Mouse (Mus musculus): ENCODE measurements at regions not wholly inside any gene's neighbourhood (a gene's known extent, or its start where the extent isn't known, plus 50 kb on each side); places are given as distances from the start of the nearest gene placed in this dataset.

DNA sequence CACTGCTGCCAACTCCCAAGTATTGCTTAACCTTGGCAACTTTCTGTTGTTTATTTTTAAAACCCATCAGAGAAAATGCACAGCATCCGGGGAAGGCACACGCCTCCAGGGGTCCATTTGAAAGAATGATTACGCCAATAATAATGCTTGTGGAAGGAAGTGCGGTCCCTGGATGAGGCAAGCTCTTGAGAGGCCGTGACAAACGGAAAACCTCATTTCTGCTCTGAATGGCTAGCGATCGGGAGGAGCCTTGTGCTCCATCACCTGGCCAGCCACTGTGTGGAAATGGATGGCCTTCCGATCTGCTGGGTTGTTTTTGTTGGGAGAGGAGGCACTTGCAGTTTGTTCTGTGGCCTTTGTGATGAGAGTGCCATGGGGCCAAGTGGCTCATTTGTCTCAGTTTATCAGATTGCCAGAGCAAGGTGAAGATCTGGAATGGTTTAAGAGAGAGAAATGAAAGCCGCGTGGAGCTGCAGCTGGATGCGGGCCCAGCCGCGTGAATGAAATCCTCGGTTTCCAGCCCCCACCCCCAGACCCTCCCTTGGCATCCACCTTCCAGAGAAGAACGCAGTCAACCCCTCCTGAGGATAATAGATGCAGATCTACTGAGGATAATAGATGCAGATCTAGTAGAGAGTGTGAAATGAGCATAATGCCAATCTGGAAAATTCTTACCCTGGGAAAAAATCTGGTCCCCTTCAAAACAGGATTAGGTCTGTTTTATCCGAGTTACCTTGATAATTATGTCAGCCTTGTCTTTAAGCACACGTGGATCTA, 192.7 kb upstream of the Npvf start:
- WGBS: 40% methylated on average over 18 of the region's 18 CpGs
- no peak overlapping the region for H3K4me2 ChIP-seq (replicated peaks; ENCODE audit: low read depth, low read length)
- no peaks in the 10 kb centered on the region for H3K9me3 ChIP-seq (ENCODE audit: low read length)
- H3K27ac ChIP-seq (ENCODE audit: low read length): no peak overlapping the region
- H3K27me3 ChIP-seq (replicated peaks; ENCODE audit: insufficient read depth, low read length): no peaks in the 10 kb centered on the region
- no peak overlapping the region for H3K9ac ChIP-seq (replicated peaks; ENCODE audit: low read depth)
- DNase-seq (ENCODE audit: low spot score): peak; percentile 29
- H3K4me1 ChIP-seq (ENCODE audit: insufficient read depth, low read depth, low read length): no peaks in the 10 kb centered on the region
- no peak overlapping the region for H3K4me3 ChIP-seq (ENCODE audit: low read depth, low read length)
- TF ChIP-seq EP300 (IDR thresholded peaks at IDR 0.05) (0 out of 2 replicates have a peak, but pooled peaks have one; percentile 13), CTCF (IDR thresholded peaks at IDR 0.05) (no peak)
- H3K36me3 ChIP-seq (ENCODE audit: insufficient read depth, low read length): no peaks in the 10 kb centered on the region
- no peak for ATAC-seq

DNA sequence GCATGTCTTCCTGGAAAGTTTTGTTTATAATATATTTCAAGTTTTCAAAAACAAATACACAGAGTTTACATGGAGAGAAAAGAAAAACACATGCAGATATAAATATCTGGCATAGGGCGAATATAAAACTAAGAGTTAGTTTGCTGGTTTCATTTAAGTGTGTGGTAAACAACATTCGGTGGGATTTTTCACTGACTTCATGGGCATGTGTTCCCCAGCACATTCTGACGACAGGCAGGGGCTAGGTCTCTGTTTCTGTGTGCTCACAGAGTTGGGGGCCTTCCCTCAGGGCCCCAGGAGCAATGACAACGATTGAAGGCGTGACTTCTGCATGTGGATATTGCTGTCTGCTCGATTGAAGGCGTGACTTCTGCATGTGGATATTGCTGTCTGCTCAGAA, 193.3 kb upstream of the Npvf start:
- no peak overlapping the region for H3K9ac ChIP-seq (replicated peaks; ENCODE audit: low read depth)
- TF ChIP-seq EP300 (IDR thresholded peaks at IDR 0.05) (no peak), CTCF (IDR thresholded peaks at IDR 0.05) (no peak)
- H3K27ac ChIP-seq (ENCODE audit: low read length): no peak overlapping the region
- WGBS: 74% methylated on average over 7 of the region's 7 CpGs
- H3K9me3 ChIP-seq (ENCODE audit: low read length): no peaks in the 10 kb centered on the region
- no peak for DNase-seq (ENCODE audit: low spot score)
- H3K4me1 ChIP-seq (ENCODE audit: insufficient read depth, low read depth, low read length): no peaks in the 10 kb centered on the region
- H3K27me3 ChIP-seq (replicated peaks; ENCODE audit: insufficient read depth, low read length): no peaks in the 10 kb centered on the region
- no peak for ATAC-seq
- no peak overlapping the region for H3K4me2 ChIP-seq (replicated peaks; ENCODE audit: low read depth, low read length)
- no peak overlapping the region for H3K4me3 ChIP-seq (ENCODE audit: low read depth, low read length)
- no peaks in the 10 kb centered on the region for H3K36me3 ChIP-seq (ENCODE audit: insufficient read depth, low read length)

GRCm38 (mm10) chr6:50859162-50859561, 204.9 kb upstream of the Npvf start:
- Histone ChIP-seq H3K27me3 (replicated peaks; ENCODE audit: insufficient read depth, low read length) (no peaks in the 10 kb centered on the region), H3K4me1 (ENCODE audit: insufficient read depth, low read depth, low read length) (no peaks in the 10 kb centered on the region), H3K36me3 (ENCODE audit: insufficient read depth, low read length) (no peaks in the 10 kb centered on the region), H3K9me3 (ENCODE audit: low read length) (no peaks in the 10 kb centered on the region), H3K27ac (ENCODE audit: low read length) (no peak overlapping the region), H3K9ac (replicated peaks; ENCODE audit: low read depth) (no peak overlapping the region), H3K4me2 (replicated peaks; ENCODE audit: low read depth, low read length) (no peak overlapping the region), H3K4me3 (ENCODE audit: low read depth, low read length) (no peak overlapping the region)
- WGBS: 62% methylated on average over 4 of the region's 4 CpGs
- ATAC-seq (no peak), DNase-seq (ENCODE audit: low spot score) (no peak)
- TF ChIP-seq EP300 (IDR thresholded peaks at IDR 0.05): no peak
- TF ChIP-seq CTCF (IDR thresholded peaks at IDR 0.05): no peak

- TF ChIP-seq EP300 (IDR thresholded peaks at IDR 0.05): no peak
- TF ChIP-seq CTCF (IDR thresholded peaks at IDR 0.05): no peak
- Histone ChIP-seq H3K4me2 (replicated peaks; ENCODE audit: low read depth, low read length) (no peak overlapping the region), H3K4me3 (ENCODE audit: low read depth, low read length) (no peak overlapping the region), H3K27ac (ENCODE audit: low read length) (no peak overlapping the region), H3K27me3 (replicated peaks; ENCODE audit: insufficient read depth, low read length) (no peaks in the 10 kb centered on the region), H3K36me3 (ENCODE audit: insufficient read depth, low read length) (no peaks in the 10 kb centered on the region), H3K9ac (replicated peaks; ENCODE audit: low read depth) (no peak overlapping the region), H3K4me1 (ENCODE audit: insufficient read depth, low read depth, low read length) (no peaks in the 10 kb centered on the region), H3K9me3 (ENCODE audit: low read length) (no peaks in the 10 kb centered on the region)
- DNase-seq (ENCODE audit: low spot score) (no peak), ATAC-seq (no peak)
- 74% methylated on average over 5 of the region's 5 CpGs for WGBS
Measured at GRCm38 (mm10) chr6:50877991-50878390, 223.8 kb upstream of the Npvf start.

DNA sequence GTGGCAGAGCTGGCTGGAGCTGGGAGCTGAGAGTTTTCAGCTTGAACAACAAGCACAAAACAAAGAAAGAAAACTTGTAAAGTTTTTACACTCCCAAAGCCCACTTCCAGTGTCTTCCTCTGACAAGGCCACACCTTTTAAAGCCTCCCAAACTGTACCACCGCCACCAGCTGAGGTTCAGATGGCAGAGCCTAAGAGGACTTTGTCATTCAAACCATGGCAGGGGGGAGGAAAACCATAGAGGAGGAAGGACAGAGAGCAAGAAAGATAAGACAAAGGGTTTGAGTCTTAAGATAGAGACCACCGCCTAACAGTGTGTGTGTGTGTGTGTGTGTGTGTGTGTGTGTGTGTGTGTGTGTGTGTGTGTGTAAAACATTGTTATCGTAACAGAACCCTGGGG, 228.1 kb upstream of the Npvf start:
- H3K9ac ChIP-seq (replicated peaks; ENCODE audit: low read depth): no peak overlapping the region
- no peaks in the 10 kb centered on the region for H3K36me3 ChIP-seq (ENCODE audit: insufficient read depth, low read length)
- H3K4me1 ChIP-seq (ENCODE audit: insufficient read depth, low read depth, low read length): no peaks in the 10 kb centered on the region
- H3K4me2 ChIP-seq (replicated peaks; ENCODE audit: low read depth, low read length): no peak overlapping the region
- H3K9me3 ChIP-seq (ENCODE audit: low read length): no peaks in the 10 kb centered on the region
- H3K27ac ChIP-seq (ENCODE audit: low read length): no peak overlapping the region
- ATAC-seq (no peak), DNase-seq (ENCODE audit: low spot score) (no peak)
- TF ChIP-seq EP300 (IDR thresholded peaks at IDR 0.05) (no peak), CTCF (IDR thresholded peaks at IDR 0.05) (no peak)
- H3K27me3 ChIP-seq (replicated peaks; ENCODE audit: insufficient read depth, low read length): no peaks in the 10 kb centered on the region
- no peak overlapping the region for H3K4me3 ChIP-seq (ENCODE audit: low read depth, low read length)
- WGBS: 74% methylated on average over 3 of the region's 3 CpGs

DNA sequence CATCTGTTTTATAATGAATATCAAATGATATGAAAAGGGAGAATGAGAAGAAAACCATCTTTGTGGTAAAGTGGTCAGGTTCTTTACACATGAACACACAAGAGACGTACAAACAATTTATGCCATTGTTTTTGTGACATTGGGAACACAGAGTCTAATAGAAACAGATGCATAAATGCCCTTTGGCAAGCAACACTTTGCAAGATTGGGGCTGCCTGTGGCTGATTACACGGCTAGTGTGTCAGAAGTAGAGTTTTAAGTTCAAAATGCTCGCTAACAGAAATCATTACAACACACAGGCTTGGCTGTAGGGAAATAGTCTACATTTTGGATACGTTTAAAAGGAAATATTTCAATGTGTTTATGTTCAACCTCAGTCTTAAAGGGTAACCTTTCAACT, 228.5 kb upstream of the Npvf start:
- no peaks in the 10 kb centered on the region for H3K9me3 ChIP-seq (ENCODE audit: low read length)
- H3K4me1 ChIP-seq (ENCODE audit: insufficient read depth, low read depth, low read length): no peaks in the 10 kb centered on the region
- no peak overlapping the region for H3K4me2 ChIP-seq (replicated peaks; ENCODE audit: low read depth, low read length)
- ATAC-seq (no peak), DNase-seq (ENCODE audit: low spot score) (no peak)
- TF ChIP-seq EP300 (IDR thresholded peaks at IDR 0.05) (no peak), CTCF (IDR thresholded peaks at IDR 0.05) (no peak)
- H3K36me3 ChIP-seq (ENCODE audit: insufficient read depth, low read length): no peaks in the 10 kb centered on the region
- 40% methylated on average over 4 of the region's 4 CpGs for WGBS
- no peaks in the 10 kb centered on the region for H3K27me3 ChIP-seq (replicated peaks; ENCODE audit: insufficient read depth, low read length)
- no peak overlapping the region for H3K9ac ChIP-seq (replicated peaks; ENCODE audit: low read depth)
- no peak overlapping the region for H3K4me3 ChIP-seq (ENCODE audit: low read depth, low read length)
- no peak overlapping the region for H3K27ac ChIP-seq (ENCODE audit: low read length)

Data from lung, postnatal 0 days (tissue).